Mouse (Mus musculus): Measurements from ENCODE around the gene Lst1. TPM values are rescaled to one million over a fixed set of nuclear protein-coding genes. Genes with fewer than 3 reads are reported as not detected.

Gene Lst1
- total and polyA plus RNA-seq, 3 experiments, result 7.1 to 391 (median 81.9) TPM

GRCm38 (mm10) chr17:35175968-35176367 is 12.3 kb downstream of the Lst1 start, which contains the start of gene Aif1:
Aif1 (minus strand) TSS chr17:35176068.
- Histone ChIP-seq H3K4me3 (ENCODE audit: low read depth, low read length) (no peak within 1 kb of the TSS), H3K27me3 (ENCODE audit: insufficient read depth, low read length) (peaks cover 23% of the 10 kb centered on the region), H3K36me3 (replicated peaks) (no peaks in the 10 kb centered on the region), H3K9me3 (replicated peaks) (no peaks in the 10 kb centered on the region), H3K4me1 (ENCODE audit: insufficient read depth, low read depth, low read length) (peaks cover 46% of the 10 kb centered on the region)
- no peak for ATAC-seq (ENCODE audit: extremely low read depth, insufficient number of reproducible peaks, low FRiP score, poor library complexity, severe bottlenecking)
- TF ChIP-seq GATA1 (IDR thresholded peaks at IDR 0.05; ENCODE audit: borderline replicate concordance, low read length), result no peak
- TF ChIP-seq GATA2 (IDR thresholded peaks at IDR 0.05; ENCODE audit: borderline replicate concordance, low read depth, low read length), result no peak
- DNase-seq (ENCODE audit: low spot score), result no peak

GRCm38 (mm10) chr17:35175382-35175781 is 12.9 kb downstream of the Lst1 start:
- TF ChIP-seq POLR2AphosphoS5 (IDR thresholded peaks at IDR 0.05; ENCODE audit: insufficient replicate concordance, low read depth, low read length) (no peak), CTCF (IDR thresholded peaks at IDR 0.05; ENCODE audit: low read depth, low read length) (no peak), TAL1 (conservative IDR thresholded peaks at IDR 0.05; ENCODE audit: low read depth, low read length) (no peak), GATA1 (IDR thresholded peaks at IDR 0.05; ENCODE audit: borderline replicate concordance, low read length) (no peak), GATA2 (IDR thresholded peaks at IDR 0.05; ENCODE audit: borderline replicate concordance, low read depth, low read length) (no peak)
- peaks cover 46% of the 10 kb centered on the region for H3K4me1 ChIP-seq (ENCODE audit: insufficient read depth, low read depth, low read length)
- no peak for ATAC-seq (ENCODE audit: extremely low read depth, insufficient number of reproducible peaks, low FRiP score, poor library complexity, severe bottlenecking)

GRCm38 (mm10) chr17:35174201-35174977 is 13.8 kb downstream of the Lst1 start:
- ATAC-seq (ENCODE audit: extremely low read depth, insufficient number of reproducible peaks, low FRiP score, poor library complexity, severe bottlenecking) (peak; percentile 49), DNase-seq (ENCODE audit: low spot score) (no peak)
- peaks cover 27% of the 10 kb centered on the region for H3K27me3 ChIP-seq (ENCODE audit: insufficient read depth, low read length)
- no peaks in the 10 kb centered on the region for H3K9me3 ChIP-seq (replicated peaks)
- peak overlapping the region; percentile 4; the same call in 1 of the 2 replicates for H3K4me3 ChIP-seq (ENCODE audit: low read depth, low read length)
- no peak for TF ChIP-seq TAL1 (conservative IDR thresholded peaks at IDR 0.05; ENCODE audit: low read depth, low read length)
- TF ChIP-seq CTCF (IDR thresholded peaks at IDR 0.05; ENCODE audit: low read depth, low read length), result no peak
- TF ChIP-seq POLR2AphosphoS5 (IDR thresholded peaks at IDR 0.05; ENCODE audit: insufficient replicate concordance, low read depth, low read length), result no peak
- no peak for TF ChIP-seq GATA2 (IDR thresholded peaks at IDR 0.05; ENCODE audit: borderline replicate concordance, low read depth, low read length)
- peaks cover 46% of the 10 kb centered on the region for H3K4me1 ChIP-seq (ENCODE audit: insufficient read depth, low read depth, low read length)
- no peaks in the 10 kb centered on the region for H3K36me3 ChIP-seq (replicated peaks)

More at GRCm38 (mm10) chr17:35175382-35175781, 12.9 kb downstream of the Lst1 start:
- Histone ChIP-seq H3K9me3 (replicated peaks) (no peaks in the 10 kb centered on the region), H3K27me3 (ENCODE audit: insufficient read depth, low read length) (peaks cover 27% of the 10 kb centered on the region), H3K4me3 (ENCODE audit: low read depth, low read length) (no peak overlapping the region), H3K36me3 (replicated peaks) (no peaks in the 10 kb centered on the region)
- no peak for DNase-seq (ENCODE audit: low spot score)

GRCm38 (mm10) chr17:35173329-35173728 is 14.9 kb downstream of the Lst1 start:
- Histone ChIP-seq H3K4me3 (ENCODE audit: low read depth, low read length) (no peak overlapping the region), H3K4me1 (ENCODE audit: insufficient read depth, low read depth, low read length) (peaks cover 47% of the 10 kb centered on the region), H3K27me3 (ENCODE audit: insufficient read depth, low read length) (peaks cover 27% of the 10 kb centered on the region), H3K9me3 (replicated peaks) (no peaks in the 10 kb centered on the region), H3K36me3 (replicated peaks) (no peaks in the 10 kb centered on the region)
- DNase-seq (ENCODE audit: low spot score) (no peak), ATAC-seq (ENCODE audit: extremely low read depth, insufficient number of reproducible peaks, low FRiP score, poor library complexity, severe bottlenecking) (no peak)
- no peak for TF ChIP-seq GATA2 (IDR thresholded peaks at IDR 0.05; ENCODE audit: borderline replicate concordance, low read depth, low read length)
- no peak for TF ChIP-seq GATA1 (IDR thresholded peaks at IDR 0.05; ENCODE audit: borderline replicate concordance, low read length)
- TF ChIP-seq TAL1 (conservative IDR thresholded peaks at IDR 0.05; ENCODE audit: low read depth, low read length), result no peak
- TF ChIP-seq POLR2AphosphoS5 (IDR thresholded peaks at IDR 0.05; ENCODE audit: insufficient replicate concordance, low read depth, low read length), result no peak
- no peak for TF ChIP-seq CTCF (IDR thresholded peaks at IDR 0.05; ENCODE audit: low read depth, low read length)

GRCm38 (mm10) chr17:35172445-35173234 is 15.6 kb downstream of the Lst1 start:
- DNase-seq (ENCODE audit: low spot score) (no peak), ATAC-seq (ENCODE audit: extremely low read depth, insufficient number of reproducible peaks, low FRiP score, poor library complexity, severe bottlenecking) (no peak)
- no peaks in the 10 kb centered on the region for H3K9me3 ChIP-seq (replicated peaks)
- H3K27me3 ChIP-seq (ENCODE audit: insufficient read depth, low read length), result peaks cover 27% of the 10 kb centered on the region
- TF ChIP-seq GATA2 (IDR thresholded peaks at IDR 0.05; ENCODE audit: borderline replicate concordance, low read depth, low read length) (no peak), CTCF (IDR thresholded peaks at IDR 0.05; ENCODE audit: low read depth, low read length) (no peak), TAL1 (conservative IDR thresholded peaks at IDR 0.05; ENCODE audit: low read depth, low read length) (no peak), POLR2AphosphoS5 (IDR thresholded peaks at IDR 0.05; ENCODE audit: insufficient replicate concordance, low read depth, low read length) (no peak)
- no peak overlapping the region for H3K4me3 ChIP-seq (ENCODE audit: low read depth, low read length)
- H3K36me3 ChIP-seq (replicated peaks), result no peaks in the 10 kb centered on the region
- H3K4me1 ChIP-seq (ENCODE audit: insufficient read depth, low read depth, low read length), result peaks cover 46% of the 10 kb centered on the region

GRCm38 (mm10) chr17:35168541-35169207 is 19.6 kb downstream of the Lst1 start:
- H3K36me3 ChIP-seq (replicated peaks), result peaks cover under 1% of the 10 kb centered on the region
- TF ChIP-seq CTCF (IDR thresholded peaks at IDR 0.05; ENCODE audit: low read depth, low read length) (no peak; the same call in 1 of the 2 replicates), GATA2 (IDR thresholded peaks at IDR 0.05; ENCODE audit: borderline replicate concordance, low read depth, low read length) (no peak), GATA1 (IDR thresholded peaks at IDR 0.05; ENCODE audit: borderline replicate concordance, low read length) (no peak), POLR2AphosphoS5 (IDR thresholded peaks at IDR 0.05; ENCODE audit: insufficient replicate concordance, low read depth, low read length) (no peak), TAL1 (conservative IDR thresholded peaks at IDR 0.05; ENCODE audit: low read depth, low read length) (no peak)
- peaks cover 23% of the 10 kb centered on the region; the same call in 1 of the 2 replicates for H3K27me3 ChIP-seq (ENCODE audit: insufficient read depth, low read length)
- no peak overlapping the region for H3K4me3 ChIP-seq (ENCODE audit: low read depth, low read length)
- DNase-seq (ENCODE audit: low spot score) (no peak), ATAC-seq (ENCODE audit: extremely low read depth, insufficient number of reproducible peaks, low FRiP score, poor library complexity, severe bottlenecking) (no peak)
- peaks cover 41% of the 10 kb centered on the region for H3K4me1 ChIP-seq (ENCODE audit: insufficient read depth, low read depth, low read length)
- H3K9me3 ChIP-seq (replicated peaks), result no peaks in the 10 kb centered on the region

Measured in G1E (cell line).